Mouse (Mus musculus) R1 (cell line): Measurements from ENCODE around the gene Tbc1d2b.

ENCODE experiments used
- DNase-seq: peaks from one replicate; pipeline ENCODE4 v3.0.0-alpha.2; 2018; ENCODE audit warnings: low read depth, low spot score

Tbc1d2b gene

DNA sequence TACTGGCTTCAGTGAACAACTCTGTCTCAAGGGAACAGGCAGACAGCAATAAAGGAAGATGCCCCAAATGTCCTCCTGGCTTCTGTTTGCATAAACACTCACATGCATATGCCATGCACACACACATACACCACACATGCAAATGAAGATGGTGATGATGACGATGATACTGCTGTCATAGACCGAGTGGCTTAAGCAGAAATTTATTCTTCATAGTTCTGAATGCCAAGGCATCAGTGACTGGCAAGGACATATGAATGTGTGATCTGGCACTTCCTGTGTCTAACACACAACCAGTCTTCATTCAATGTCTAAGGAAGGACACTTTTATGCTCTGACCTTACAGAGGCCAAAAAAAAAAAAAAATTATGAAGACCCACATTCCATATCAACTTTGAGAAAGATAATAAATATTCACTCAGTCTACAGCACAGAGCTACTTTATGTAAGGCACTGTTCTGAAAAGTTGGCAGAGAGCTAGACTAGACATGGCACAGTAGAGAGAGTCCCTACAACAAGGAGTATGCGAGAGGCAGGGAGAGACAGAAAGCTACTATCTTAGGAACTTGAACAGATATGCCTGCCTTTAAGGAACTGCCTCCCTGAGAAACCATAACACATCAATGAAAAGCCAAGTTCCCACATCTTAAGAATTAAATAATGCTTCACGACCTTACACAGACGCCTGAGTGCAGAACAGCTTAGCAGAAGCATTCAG, 5.1 kb downstream of the Tbc1d2b start:
- DNase-seq = no peak

DNA sequence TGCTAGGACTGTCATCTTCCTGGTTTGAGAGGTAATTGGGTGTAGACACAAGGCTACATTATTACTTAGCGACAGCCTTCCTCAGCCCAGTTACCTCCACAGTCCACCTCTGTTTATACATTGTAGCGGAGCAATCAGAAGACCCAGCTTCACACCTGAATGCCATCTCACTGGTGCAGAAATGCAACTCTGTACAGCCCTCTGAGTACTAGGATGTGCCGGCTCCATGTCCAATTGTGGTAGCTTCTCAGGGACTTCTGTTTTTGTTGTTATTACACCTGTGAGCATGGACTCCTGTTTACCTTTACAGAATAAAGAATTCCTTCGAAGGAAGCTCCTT, 7.3 kb downstream of the Tbc1d2b start:
- no peak for DNase-seq

DNA sequence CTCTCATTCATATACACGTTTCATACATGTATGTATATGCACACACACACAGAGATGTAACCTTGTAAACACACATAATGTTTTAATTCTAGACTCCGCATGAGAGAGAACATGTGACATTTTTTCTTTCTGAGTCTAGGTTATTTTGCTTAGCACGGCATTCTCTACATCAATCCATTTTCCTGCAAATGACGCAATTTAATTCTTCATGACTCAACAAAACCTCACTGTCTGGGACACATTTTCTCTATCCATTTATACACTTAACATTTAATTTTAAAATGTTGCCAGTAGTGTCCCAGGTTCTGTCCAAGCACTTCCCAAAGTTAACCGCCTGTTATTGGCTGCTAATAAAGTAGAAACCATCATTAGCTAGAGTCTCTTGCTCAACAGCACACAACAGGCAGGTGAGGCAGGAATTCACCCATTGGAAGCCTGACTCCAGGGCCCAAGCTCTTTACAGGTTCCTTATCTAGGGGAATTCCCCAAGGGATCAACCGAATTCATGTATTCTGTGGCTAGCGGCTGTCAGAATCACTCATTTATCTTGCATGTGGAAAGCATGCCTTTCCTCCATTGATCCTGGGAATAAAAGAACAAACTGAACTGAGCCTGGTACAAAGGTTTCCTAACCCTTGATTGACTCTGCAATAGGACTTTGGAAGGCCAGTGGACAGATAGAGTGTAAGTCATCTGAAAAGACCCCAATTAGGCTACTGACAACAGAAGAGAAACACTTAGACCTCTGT, 7.8 kb downstream of the Tbc1d2b start:
- DNase-seq = no peak

DNA sequence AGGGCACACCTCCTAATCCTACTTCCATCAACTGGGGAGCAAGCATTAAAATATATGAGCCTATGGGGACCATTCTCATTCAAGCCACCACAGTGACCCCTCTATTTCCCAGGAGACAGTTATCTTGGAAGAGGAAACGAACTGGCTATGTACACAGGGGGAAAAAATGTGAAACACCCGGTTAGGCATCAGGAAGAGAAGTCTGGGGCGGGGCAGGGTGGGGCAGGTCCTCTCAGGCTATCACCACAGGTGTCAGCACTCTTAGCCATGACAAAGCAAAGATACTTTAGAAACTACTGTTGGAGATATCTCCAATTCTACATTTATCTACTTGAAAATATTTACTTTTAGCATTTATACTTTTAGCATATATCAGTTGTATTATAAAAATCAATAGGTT, 8.5 kb downstream of the Tbc1d2b start:
- peak; percentile 70 for DNase-seq

DNA sequence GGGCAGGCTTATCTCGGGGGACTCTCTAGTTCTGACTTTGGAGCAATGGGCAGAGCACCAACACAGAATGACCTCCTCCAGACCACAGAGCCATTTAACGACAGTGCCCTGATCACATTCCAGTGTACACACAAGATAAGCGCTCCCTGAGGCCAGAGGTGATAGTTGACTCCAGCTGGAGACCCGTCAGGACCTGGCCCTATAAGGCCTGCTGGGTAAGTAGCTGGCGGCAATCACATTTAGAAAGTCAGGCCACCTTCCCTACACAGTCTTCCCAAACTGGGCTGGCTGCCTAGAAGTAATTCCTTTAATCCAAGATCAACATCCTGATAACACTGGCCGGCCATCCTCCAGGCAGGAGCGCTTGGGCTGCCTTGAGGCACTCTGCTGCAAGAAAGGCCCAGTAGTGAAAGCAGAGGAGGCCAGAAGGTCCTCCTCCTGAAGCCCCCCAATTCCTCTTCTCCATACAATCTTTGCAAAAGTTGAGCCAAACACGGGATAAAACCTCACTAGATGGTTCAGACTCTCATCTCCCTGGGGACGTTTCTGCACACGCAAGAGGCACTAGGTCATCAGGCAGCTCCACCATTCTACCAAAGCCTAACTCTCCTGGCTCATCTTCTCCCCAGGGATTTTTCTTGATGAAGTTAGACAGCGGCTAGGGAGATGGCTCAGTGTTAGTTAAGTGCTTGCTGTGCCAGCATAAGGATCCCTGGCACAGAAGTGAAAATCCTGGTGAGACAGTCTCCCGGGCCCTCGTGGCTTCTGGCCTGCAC, 9.8 kb downstream of the Tbc1d2b start:
- no peak for DNase-seq

DNA sequence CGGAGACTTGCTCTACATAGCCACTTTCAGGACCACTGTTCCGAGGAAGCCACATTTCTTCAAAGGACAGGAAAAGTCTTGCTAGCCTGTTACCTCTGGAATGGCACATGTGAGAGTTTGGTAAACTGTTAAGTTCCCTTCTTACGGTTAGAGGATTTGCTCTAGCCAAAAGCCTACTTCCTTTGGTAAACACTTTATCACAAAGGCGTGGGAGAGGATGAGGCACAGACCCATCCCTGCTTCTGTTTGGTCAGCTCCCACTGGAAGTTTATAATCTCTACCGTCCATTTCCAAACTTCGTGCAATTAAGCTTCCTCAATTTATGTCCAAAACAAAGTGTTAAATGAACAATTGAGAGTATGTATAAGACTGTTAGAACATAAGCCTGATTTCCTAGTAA, 10.5 kb downstream of the Tbc1d2b start:
- no peak for DNase-seq

DNA sequence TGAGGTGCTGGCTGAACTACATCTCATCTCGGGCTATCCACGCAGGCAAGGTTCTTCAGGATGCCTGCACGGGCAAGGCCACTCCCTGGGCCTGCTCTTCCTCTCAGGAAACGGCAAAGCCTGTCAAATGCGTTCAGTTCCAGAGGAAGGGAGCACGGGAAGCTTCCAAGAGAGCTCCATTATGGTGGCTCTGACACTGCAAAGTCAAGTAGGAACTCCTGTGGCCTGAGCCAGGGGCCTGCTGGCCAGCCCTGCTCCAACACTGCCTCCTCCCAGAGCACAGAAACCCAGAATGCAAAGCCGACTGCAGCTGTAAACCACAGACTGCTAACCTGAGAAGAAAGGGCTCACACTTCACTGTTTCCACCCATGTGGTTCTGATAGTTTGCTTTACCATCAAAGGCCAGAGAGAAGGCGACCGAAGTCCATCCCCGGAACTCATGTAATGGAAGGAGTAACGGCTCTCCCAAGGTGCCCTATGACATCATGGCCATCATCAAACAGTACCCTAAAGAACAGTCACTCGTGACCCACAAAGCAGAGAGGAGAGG, 11.1 kb downstream of the Tbc1d2b start:
- no peak for DNase-seq

DNA sequence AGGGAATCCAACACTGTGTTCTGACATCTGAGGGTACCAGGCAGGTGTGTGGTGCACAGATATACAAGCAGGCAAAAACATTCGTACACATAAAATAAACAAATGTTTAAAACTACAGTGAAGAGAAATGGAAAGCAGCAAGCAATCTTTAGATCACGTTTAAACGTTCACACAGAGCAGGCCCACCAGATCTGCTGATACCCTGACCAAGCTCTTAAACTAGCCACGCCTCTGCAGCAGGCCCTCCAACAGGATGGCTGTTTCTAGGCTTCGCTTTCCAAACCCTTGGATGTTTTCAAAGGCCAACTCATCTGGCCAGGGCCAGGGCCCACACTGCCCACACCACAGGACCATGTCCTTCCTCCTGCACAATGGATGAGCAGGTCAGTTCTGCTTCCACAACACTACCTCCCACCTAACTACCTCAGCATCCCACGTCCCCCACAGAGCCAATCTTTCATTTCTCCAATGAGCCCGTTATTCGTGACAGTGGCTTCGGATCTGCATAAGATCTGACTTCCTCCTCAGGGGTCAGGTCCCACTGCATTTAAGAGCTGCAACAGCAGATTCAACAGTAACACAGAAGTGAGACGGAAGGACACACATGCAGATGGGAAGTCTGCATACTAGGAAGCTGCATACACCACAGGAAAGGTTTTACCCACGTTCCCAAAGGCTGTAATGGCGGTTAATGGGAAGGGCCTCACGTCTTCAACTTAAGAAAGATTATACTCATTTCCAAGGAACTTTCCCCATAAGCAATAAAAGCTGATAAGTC, 12.7 kb downstream of the Tbc1d2b start:
- no peak for DNase-seq

DNA sequence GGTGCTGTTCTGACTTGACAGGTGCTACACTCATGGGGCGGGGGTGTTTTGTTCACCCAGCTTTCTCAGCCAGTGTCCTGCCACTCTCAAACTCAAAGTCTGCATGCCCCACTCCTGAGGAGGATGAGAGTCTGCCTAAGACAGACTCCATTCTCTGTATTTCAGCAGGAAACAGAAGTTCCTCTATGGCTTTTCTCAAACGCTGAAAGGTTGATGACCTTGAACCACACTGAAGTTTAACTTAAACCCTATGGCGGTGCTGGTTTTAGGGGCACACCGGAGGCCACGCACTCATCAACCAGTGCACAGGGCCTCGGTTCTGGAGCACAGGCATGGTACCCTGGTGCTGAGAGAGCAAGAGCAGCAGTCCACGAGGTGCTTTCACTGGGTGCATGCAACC, 13.4 kb downstream of the Tbc1d2b start:
- DNase-seq = no peak

DNA sequence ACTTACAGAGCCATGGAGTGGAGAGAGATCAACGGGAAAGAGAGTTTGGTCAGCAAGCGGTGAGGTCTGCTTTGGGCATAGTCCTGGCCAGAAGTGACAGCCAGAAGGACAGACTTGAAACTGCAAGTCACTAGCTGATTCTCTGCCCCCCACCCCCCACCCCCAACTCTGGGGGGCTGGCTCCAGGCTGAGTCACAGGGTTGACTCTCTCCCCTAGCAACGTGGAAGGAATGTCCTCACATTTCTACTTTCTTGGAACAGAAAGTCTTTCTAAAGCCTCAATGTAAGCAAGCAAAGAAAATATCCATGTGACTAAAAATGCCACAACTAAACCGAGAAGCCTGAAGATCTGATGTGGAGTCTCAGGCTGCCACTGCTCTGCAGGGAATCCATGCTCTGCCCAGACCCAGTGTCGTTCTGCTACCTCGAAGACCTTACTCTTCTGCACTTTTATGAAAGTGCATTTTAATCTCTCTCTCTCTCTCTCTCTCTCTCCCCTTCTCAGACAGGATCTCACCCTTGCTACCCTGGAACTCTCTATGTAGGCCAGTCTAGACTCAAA, 14.7 kb downstream of the Tbc1d2b start:
- DNase-seq = no peak

DNA sequence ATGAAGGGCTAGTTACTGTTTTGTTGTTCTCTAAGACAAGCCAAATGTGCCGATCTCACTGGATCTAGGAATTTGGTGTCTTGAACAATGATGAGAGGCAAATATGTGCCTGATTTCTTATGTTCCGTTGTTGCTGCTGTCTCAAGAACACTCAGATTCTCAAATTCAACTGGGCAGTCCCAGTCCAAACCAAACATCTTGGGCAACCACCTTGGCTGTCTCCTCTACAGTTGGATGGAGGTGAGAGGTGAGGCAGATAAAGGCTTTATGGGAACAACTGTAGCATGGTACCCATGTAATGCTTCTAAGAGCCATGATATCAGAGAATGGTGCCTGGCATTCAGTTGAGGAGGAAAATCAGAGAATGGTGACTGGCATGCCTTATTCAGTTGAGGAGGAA, 17.4 kb downstream of the Tbc1d2b start:
- no peak for DNase-seq

DNA sequence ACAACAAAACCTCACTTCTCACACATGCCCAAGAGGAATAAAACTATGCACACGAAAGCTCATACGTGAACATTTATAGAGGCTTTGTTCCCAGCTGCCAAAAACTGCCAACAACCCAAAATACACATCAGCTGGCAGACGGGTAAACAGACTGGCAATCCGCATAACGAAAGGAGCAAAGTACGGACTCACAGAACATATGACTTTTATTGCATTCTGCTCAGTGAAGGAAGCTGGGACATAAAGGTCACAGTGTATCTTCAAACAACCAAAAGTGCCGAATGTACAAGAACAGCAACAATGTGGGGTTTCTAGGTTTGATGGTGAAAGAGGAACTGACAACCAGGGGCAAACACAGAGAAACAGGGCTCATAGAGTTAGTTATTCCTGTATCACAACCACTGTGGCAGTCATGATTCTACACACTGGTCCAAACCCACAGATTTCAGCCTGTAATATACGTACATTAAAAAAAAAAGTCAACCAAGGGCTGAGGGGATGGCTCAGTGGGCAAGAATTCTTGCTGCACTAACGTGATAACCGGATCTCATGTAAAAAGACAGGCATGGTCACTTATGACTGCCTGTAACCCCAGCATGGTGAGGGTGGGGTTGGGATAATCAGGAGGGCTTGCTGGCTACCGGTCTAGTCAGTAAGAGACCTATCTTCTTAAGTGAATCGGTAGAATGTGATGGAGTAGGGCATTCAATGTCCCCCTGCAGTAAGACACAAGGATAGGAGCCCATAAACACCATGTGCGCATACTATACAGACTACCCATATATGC, 19.4 kb downstream of the Tbc1d2b start:
- DNase-seq = no peak

DNA sequence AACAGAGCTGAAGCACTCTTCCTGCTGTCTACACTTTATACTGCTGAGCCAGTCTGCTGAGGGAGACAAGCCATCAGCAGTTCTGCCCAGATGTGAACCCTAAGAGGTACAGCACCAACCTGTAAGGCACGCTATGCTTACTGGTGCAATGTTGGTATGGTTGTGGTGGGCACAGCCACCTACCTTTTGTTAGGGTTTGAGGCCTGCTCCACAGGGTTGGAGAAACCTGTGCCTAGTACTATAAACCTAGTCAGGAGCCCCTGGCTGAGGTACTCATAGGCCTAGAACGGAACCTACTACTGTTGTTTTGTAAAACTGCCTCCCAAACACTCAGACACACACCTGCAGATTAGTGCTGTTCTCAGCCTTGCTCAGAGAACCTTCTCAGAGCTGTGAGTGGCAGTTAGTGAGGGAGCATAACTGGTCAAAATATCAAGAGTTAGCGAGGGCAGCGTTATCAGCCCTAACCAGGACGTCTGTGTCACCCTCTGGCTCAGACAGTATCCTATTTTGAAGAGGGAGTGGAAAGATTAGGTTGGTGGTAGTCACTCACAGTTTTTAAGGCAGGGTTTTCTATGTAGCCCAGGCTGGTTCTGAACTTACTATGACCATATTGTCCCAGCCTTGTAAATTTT, 20.3 kb downstream of the Tbc1d2b start:
- no peak for DNase-seq

DNA sequence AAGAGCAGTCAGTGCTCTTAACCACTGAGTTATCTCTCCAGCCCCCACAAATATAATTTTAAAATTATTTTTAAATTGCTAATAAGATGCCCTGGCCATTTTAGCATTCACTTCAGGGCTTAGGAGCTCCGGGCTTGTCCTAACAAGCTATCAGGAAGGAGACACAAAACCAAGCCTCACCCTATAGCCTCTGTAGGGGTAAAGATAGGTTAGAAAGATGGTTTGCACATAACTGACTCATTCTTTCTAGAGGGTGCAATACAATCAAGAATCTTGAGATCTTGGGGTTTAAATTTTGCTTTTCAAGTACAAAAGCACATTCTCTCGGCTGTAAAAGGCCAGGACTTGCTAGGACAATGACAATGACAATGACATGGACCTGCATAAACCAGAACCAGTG, 21.6 kb downstream of the Tbc1d2b start:
- DNase-seq = no peak

DNA sequence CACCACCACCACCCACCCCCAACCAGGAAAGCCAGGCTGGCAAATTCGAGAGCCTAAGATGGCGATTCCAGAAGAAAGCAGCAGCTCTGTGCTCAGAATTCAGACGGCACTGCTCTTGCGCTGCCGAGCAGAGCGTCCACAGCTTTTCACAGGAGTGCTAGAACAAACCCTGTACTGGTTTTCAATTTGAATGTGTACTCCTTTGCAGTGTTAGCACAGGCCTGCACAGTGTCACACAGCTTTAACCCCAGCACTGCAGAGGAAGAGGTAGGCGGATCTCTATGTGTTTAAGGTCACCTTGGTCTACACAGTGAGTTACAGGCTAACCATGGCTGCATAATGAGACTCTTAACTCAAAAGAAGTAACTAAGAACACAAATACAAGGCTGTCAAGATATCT, 22.3 kb downstream of the Tbc1d2b start:
- DNase-seq = no peak

DNA sequence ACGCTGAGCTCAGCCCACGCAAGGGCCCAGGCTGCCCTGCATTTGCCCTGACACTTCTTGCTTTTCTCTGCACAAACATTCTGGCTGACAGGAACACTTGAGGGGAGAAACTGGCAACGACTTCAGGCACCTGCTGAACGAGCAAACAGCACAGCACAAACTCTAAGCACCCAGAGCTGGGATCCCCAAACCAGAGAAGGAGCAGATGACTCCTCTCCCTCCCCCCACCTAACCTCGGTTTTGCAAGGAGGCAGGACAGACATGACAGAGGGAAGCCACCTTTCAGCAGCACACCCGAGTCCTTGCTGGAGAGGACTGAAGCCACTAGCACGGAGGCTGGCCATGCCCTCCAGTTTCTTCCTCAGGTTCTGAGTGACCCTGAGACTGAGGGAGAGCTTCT, 23.3 kb downstream of the Tbc1d2b start:
- DNase-seq = no peak

DNA sequence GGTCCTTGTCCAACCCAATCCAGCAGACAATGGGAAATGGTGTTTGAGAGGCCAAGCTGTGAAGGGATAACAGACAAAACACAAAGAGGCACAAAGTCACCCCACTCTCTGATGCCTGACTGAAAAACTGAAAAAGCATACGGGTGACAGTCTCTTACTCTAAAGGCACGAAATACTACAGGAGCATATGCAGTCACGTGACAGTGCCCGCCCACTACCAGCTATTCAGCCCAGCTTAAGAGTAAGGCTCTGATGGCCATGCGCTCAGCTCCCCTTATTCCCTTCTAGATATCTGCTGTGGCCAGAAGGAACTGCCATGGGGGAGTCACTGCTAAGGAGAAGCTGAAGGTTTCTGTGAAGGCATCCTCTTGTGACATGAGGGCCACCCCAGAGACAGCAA, 24.8 kb downstream of the Tbc1d2b start:
- DNase-seq = no peak

DNA sequence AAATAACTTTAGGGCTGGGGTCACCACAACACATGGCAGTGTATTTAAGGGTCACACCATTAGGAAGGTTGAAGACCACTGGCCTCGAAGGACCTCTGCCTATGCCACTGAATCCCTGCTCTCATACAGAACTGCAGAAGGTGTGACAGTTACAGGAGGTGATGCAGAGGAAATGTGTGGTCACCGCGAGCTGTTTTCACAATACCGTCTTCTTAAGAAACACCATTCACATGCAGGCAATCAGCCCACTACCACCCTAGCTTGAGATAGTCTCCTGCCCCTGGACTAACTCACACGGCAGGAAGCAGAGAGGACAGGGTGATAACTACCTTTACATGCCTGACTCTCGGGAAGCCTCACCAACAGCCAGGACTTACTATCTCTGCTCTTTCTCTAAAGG, 25.4 kb downstream of the Tbc1d2b start:
- no peak for DNase-seq

DNA sequence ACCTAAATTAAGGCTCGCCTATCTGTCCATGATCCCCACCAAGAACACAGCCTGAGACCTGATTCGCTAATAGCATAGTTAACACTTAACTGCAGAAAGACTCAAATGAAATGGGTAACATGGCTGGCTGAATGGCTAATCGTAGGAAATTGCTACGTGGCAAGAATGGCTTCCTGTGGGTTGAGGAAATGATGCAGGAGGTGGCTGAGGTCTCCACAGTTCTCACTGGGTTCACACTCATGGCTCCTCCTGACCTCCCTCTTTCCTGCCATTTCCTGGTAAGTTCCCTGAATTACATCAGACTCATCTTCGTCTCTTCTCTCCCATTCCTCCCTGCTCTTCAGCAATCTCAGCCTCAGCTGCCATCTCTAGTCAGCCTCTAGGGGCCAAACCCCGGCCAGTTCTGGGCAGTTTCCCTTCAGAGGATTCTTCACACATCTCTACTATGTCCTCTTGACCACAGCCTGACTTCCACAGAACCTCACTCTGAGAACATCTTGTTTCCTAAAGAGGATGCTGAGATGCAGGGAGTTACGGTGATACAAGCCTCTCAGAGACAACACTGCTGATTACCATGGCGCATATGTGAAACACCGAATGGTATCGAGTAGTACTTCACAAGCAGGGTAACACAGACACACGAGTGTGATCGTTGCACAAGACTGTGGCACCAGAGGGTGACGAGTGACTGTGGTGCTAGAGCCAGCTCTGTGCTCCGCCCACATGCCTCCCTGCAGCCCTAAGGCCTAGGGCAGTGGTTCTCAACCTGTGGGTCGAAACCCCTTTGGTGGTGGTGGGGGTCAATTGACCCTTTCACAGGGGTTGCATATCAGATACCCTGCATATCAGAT, 26.1 kb downstream of the Tbc1d2b start:
- DNase-seq = no peak
